7 mouse cellular contexts compared by ENCODE assay signal in genomic region chr5:125283748-125284640, GRCm38 (mm10). TPM values are rescaled to one million over a fixed set of nuclear protein-coding genes. Genes with fewer than 3 reads are reported as not detected.
DNase-seq lines count a peak whose midpoint lies in the region; ATAC-seq lines count a peak whose summit lies in the region.

No protein-coding gene starts in this region.

- no peaks in the 10 kb centered on the region for H3K9me3 ChIP-seq in forebrain, embryonic 14.5 days (replicated peaks; ENCODE audit: control insufficient read depth, low read length)
- no peaks in the 10 kb centered on the region for H3K9me3 ChIP-seq in intestine, embryonic 15.5 days
- no peaks in the 10 kb centered on the region for H3K9me3 ChIP-seq in limb, embryonic 12.5 days
- no peaks in the 10 kb centered on the region for H3K9me3 ChIP-seq in neural tube, embryonic 11.5 days (ENCODE audit: control insufficient read depth, low read length)

- H3K4me1 ChIP-seq in forebrain, embryonic 14.5 days (ENCODE audit: control insufficient read depth, insufficient read depth, low read length): no peaks in the 10 kb centered on the region
- 0 out of 2 replicates have a peak, but pooled peaks cover 6% of the 10 kb centered on the region for H3K4me1 ChIP-seq in intestine, embryonic 15.5 days (replicated peaks)
- H3K4me1 ChIP-seq in limb, embryonic 12.5 days (replicated peaks): peaks cover 17% of the 10 kb centered on the region
- no peaks in the 10 kb centered on the region for H3K4me1 ChIP-seq in neural tube, embryonic 11.5 days (ENCODE audit: control insufficient read depth, insufficient read depth, low read length)

- H3K4me3 ChIP-seq in forebrain, embryonic 14.5 days (ENCODE audit: low read depth, low read length): peak overlapping the region; percentile 27
- peak overlapping the region; percentile 20 for H3K4me3 ChIP-seq in intestine, embryonic 15.5 days (replicated peaks)
- peak overlapping the region; percentile 44 for H3K4me3 ChIP-seq in limb, embryonic 12.5 days (replicated peaks)
- H3K4me3 ChIP-seq in neural tube, embryonic 11.5 days (ENCODE audit: low read depth, low read length): peak overlapping the region; percentile 23

- H3K9ac ChIP-seq in forebrain, embryonic 14.5 days (ENCODE audit: low read length): peak overlapping the region; percentile 32
- H3K9ac ChIP-seq in intestine, embryonic 15.5 days: no peak overlapping the region
- peak overlapping the region; percentile 18; the same call in 1 of the 2 replicates for H3K9ac ChIP-seq in limb, embryonic 12.5 days (replicated peaks)
- H3K9ac ChIP-seq in neural tube, embryonic 11.5 days (ENCODE audit: low read length): peak overlapping the region; percentile 41; the same call in 1 of the 2 replicates

- H3K27me3 ChIP-seq in forebrain, embryonic 14.5 days (replicated peaks; ENCODE audit: control insufficient read depth, insufficient read depth, low read length): no peaks in the 10 kb centered on the region
- no peaks in the 10 kb centered on the region for H3K27me3 ChIP-seq in intestine, embryonic 15.5 days (replicated peaks)
- no peaks in the 10 kb centered on the region for H3K27me3 ChIP-seq in limb, embryonic 12.5 days
- no peaks in the 10 kb centered on the region for H3K27me3 ChIP-seq in neural tube, embryonic 11.5 days (ENCODE audit: control insufficient read depth, insufficient read depth, low read length)

- no peak overlapping the region for H3K27ac ChIP-seq in forebrain, embryonic 14.5 days (ENCODE audit: low read depth, low read length)
- H3K27ac ChIP-seq in intestine, embryonic 15.5 days: no peak overlapping the region
- H3K27ac ChIP-seq in limb, embryonic 12.5 days: peak overlapping the region; percentile 7; the same call in 1 of the 2 replicates
- no peak overlapping the region for H3K27ac ChIP-seq in neural tube, embryonic 11.5 days (ENCODE audit: low read depth, low read length)

- H3K36me3 ChIP-seq in forebrain, embryonic 14.5 days (ENCODE audit: control insufficient read depth, insufficient read depth, low read length): no peaks in the 10 kb centered on the region
- H3K36me3 ChIP-seq in intestine, embryonic 15.5 days: no peaks in the 10 kb centered on the region
- peaks cover 19% of the 10 kb centered on the region; the same call in 1 of the 2 replicates for H3K36me3 ChIP-seq in limb, embryonic 12.5 days
- H3K36me3 ChIP-seq in neural tube, embryonic 11.5 days (ENCODE audit: control insufficient read depth, insufficient read depth, low read length): no peaks in the 10 kb centered on the region; the same call in 1 of the 2 replicates

- peak; percentile 92 for DNase-seq in ES-CJ7 (ENCODE audit: low read depth, low spot score)
- DNase-seq in brain, adult 2 months (ENCODE audit: low read depth, low spot score): peak; percentile 92
- DNase-seq in forebrain, embryonic 14.5 days (ENCODE audit: low spot score): peak; percentile 90
- DNase-seq in neural tube, embryonic 11.5 days (ENCODE audit: low spot score): peak; percentile 81

- peak overlapping the region; percentile 53 for H3K4me2 ChIP-seq in forebrain, embryonic 14.5 days (ENCODE audit: low read length)
- H3K4me2 ChIP-seq in intestine, embryonic 15.5 days (replicated peaks): peak overlapping the region; percentile 57
- peak overlapping the region; percentile 64 for H3K4me2 ChIP-seq in limb, embryonic 12.5 days
- H3K4me2 ChIP-seq in neural tube, embryonic 11.5 days (ENCODE audit: low read depth): peak overlapping the region; percentile 59

- WGBS in forebrain, embryonic 14.5 days: 18% methylated on average over 35 of the region's 35 CpGs
- 18% methylated on average over 35 of the region's 35 CpGs for WGBS in intestine, embryonic 15.5 days
- WGBS in limb, embryonic 12.5 days: 13% methylated on average over 35 of the region's 35 CpGs
- 16% methylated on average over 35 of the region's 35 CpGs for WGBS in neural tube, embryonic 11.5 days

- ATAC-seq in forebrain, embryonic 14.5 days: peak; percentile 86
- peak; percentile 92 for ATAC-seq in intestine, embryonic 15.5 days
- ATAC-seq in limb, embryonic 12.5 days (ENCODE audit: insufficient number of reproducible peaks, insufficient read depth, low FRiP score, low TSS enrichment, low read depth): peak; percentile 86
- ATAC-seq in neural tube, embryonic 11.5 days (ENCODE audit: insufficient read depth, low FRiP score, low TSS enrichment): peak; percentile 69
- ATAC-seq in monocyte, adult 5-6 weeks (replicated peaks; ENCODE audit: insufficient number of reproducible peaks, low FRiP score, low TSS enrichment, poor library complexity, severe bottlenecking): no peak

RNA-seq across cellular contexts. Expression of gene Scarb1, which starts 56.9 kb away (rescaled TPM):
- 17.6 and 21.7 TPM in 2 replicates for polyA plus RNA-seq in forebrain, embryonic 14.5 days (2014; fragmentation: Nextera tagmentation; extraction: Ambion mirVana)
- polyA plus RNA-seq in intestine, embryonic 15.5 days (2015; fragmentation: Nextera tagmentation; extraction: Ambion mirVana): 59.3 and 70.0 TPM in 2 replicates
- 36.0 and 36.5 TPM in 2 replicates for polyA plus RNA-seq in limb, embryonic 12.5 days (2016; fragmentation: Nextera tagmentation; extraction: Ambion mirVana)
- 22.2 and 28.3 TPM in 2 replicates for polyA plus RNA-seq in neural tube, embryonic 11.5 days (2014; fragmentation: Nextera tagmentation; extraction: Ambion mirVana)
- 67.9 to 84.6 TPM (median 77.1 TPM) in 3 replicates for total RNA-seq in monocyte, adult 5-6 weeks (2017)
